Mouse (Mus musculus): Measurements from ENCODE around the gene Adam15.

Adam15 gene

DNA sequence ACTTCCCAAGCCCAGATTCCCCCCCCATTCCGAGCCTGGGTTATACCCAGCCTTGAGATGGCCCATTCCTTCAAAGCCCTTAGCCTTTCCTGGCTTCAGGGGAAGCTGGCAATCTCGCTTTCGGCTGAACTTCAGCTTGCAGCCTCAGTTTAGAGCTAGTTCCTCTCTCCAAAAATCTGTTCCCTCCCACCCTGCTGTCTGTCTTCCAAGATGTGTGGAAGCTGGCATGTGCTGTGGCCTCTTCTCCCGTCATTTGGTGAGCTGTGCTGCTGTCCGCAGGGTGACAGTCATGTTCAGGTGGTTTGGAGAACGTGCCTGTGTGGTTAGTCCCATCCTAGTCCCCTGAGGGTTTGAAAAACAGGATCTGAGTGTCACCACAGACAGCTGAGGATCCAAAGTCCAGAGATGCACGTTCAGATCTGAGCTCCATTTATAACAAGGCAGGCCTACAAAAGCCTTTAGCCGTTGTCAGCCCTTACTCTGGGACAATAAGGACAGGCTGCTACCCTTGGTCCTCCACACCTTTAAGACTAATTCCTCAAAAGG, 54.0 kb downstream of the Adam15 start:
- no peak for DNase-seq

DNA sequence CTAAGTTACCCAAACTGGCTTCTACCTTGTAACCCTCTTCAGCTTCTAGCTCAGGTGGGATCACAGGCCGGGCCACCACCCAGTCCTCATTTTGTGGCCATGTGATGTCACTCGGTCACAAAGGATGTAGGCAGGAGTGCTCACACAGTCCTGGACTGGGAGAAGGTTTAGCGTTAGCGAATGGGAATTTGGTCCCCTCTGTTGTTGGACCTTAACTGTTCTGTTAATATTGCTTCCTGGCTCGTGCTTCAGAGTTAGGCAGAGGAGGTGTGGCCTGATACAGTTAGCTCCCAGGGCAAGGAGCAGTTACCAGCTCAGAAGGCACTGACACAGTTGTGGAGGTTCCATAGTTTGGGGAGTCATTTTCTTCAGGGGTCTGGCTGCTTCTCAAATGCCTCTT, 55.6 kb downstream of the Adam15 start:
- DNase-seq = no peak

DNA sequence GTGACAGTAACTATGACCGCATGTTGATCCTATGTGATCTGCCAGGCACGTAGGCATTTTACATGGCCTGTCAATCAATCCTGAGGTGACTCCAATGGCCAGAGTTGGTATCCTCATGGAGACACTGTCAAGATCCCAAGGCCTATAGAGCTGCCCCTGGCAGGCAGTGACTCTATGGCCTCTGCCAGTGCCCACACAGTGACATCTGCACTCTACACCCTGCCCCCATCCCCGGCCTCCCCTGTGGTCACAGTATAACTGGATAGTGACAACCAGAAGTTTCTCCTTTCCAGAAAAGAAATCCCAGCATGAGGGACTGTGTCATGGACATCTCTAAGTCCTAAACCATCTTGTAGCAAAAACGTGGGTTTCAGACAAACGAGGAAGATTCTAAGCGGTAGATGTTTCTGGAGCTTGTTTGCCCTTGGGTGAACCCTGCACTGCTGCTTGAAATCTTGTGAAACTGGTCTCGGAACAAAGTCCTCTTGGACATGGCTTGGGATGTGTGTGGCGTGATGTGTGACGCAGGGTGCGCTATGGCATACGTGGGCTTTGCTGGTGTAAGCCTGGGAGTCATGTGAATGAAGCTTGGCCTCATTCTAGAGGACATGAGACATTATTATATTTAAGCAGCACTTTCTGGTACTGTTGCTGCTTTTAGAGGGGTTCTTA, 56.4 kb downstream of the Adam15 start:
- no peak for DNase-seq

DNA sequence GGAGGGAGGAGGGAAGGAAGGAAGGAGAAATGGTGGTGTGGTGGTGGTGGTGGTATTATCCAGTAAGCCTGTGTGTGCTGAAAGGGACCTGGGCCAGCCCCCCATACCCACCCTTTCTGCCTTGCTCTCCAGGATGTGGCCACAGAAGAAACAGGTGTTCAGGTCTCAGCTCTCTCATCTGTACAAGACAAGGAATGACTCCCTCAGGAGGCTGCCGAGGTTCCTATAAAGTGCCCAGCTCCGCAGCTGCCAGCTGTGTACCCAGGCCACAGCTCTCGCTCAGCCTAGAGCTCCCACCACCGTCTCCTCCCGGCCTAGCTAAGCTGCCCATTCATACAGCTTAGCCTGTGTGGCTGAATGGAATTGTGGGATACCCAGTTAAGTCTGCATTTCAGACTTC, 57.5 kb downstream of the Adam15 start:
- DNase-seq = no peak

DNA sequence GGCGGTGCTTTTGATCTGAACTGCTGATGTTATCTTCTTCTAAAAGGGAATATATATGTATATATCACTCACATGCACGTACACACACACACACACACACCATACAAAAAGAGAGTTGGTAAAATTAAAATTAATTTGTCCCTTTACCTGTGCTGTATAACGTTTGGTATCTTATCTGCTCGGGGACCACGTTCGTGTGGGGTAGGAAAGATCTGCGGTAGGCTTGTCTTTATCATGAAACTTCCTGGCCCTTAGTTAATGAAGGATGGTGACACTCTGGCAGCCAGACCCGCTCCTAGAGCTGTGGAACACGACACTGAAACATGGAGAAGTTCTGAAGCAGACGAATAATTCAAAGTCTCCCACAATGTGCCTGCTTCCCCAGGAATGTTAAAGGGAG, 57.9 kb downstream of the Adam15 start:
- no peak for DNase-seq

Measured in cerebellum, adult 9-10 months (tissue).